Mouse (Mus musculus) heart, adult 2 months (tissue): ENCODE data around the gene Zyx. TPM values are rescaled to one million over a fixed set of nuclear protein-coding genes. Genes with fewer than 3 reads are reported as not detected.

Source experiments
- DNase-seq, 2 experiments: peaks; one replicate each; pipeline ENCODE4 v3.0.0; 2021
- H3K27ac ChIP-seq: fragments of 200-600 bp; 2 replicates; pipeline ENCODE4 v1.8.1; 2022
- H3K27me3 ChIP-seq: fragments of 200-500 bp; 2 replicates; pipeline ENCODE4 v1.6.1; 2012; ENCODE audit warnings: mild to moderate bottlenecking, low read length, inconsistent platforms, mixed read lengths; ENCODE audit not compliant: control insufficient read depth, insufficient read depth
- H3K36me3 ChIP-seq: fragments of 200-500 bp; 2 replicates; pipeline ENCODE4 v1.6.1; 2012; ENCODE audit warnings: low read length, inconsistent platforms; ENCODE audit not compliant: control insufficient read depth, insufficient read depth
- H3K4me1 ChIP-seq: fragments of 200-500 bp; 2 replicates; pipeline ENCODE4 v1.6.1; 2011; ENCODE audit warnings: low read length; ENCODE audit not compliant: control insufficient read depth, insufficient read depth
- H3K4me3 ChIP-seq: fragments of 200-600 bp; 2 replicates; pipeline ENCODE4 v1.8.1; 2022
- H3K79me2 ChIP-seq: fragments of 200-500 bp; replicated peaks from 2 replicates; pipeline ENCODE4 v1.6.1; 2012; ENCODE audit warnings: mild to moderate bottlenecking, inconsistent platforms, low read length, moderate library complexity, mixed read lengths; ENCODE audit not compliant: control insufficient read depth, insufficient read depth
- H3K9ac ChIP-seq: fragments of 200-500 bp; 2 replicates; pipeline ENCODE4 v1.6.1; 2012; ENCODE audit warnings: low read depth, mild to moderate bottlenecking, control low read depth, inconsistent platforms, low read length, mixed read lengths
- CTCF ChIP-seq: fragments of 200-600 bp; IDR thresholded peaks from 2 replicates; pipeline ENCODE4 v1.8.1; 2022; ENCODE audit warnings: antibody characterized with exemption, mild to moderate bottlenecking, moderate library complexity
- EP300 ChIP-seq: fragments of 200-500 bp; IDR thresholded peaks from 2 replicates; pipeline ENCODE4 v1.6.1; 2011; ENCODE audit warnings: low read depth, low read length, control low read depth; ENCODE audit not compliant: insufficient read depth
- POLR2A ChIP-seq: fragments of 200-500 bp; IDR thresholded peaks from 2 replicates; pipeline ENCODE4 v1.6.1; 2011; ENCODE audit warnings: mild to moderate bottlenecking, low read depth, low read length, control low read depth; ENCODE audit not compliant: insufficient read depth
- WGBS: fragments of 180-500 bp; shearing (Covaris S2); methylation state at CpG from one replicate; pipeline ENCODE4 v1.1.7; 2018; 5-methylcytosine and 5-hydroxymethylcytosine counted together
- intact Hi-C: fragments of 180-260 bp; cut with DNase I; formaldehyde crosslinking; loops from one replicate; pipeline ENCODE4 v1.15.1; 2025
- polyA plus RNA-seq: library from polyadenylated mRNA; depleted of rRNA; stranded (reverse); fragments of >200 nt; gene quantifications from 2 replicates; pipeline ENCODE4 v1.2.3, GENCODE M21; 2012
- total RNA-seq, 2 experiments: library from RNA; stranded (reverse); gene quantifications; 2 replicates each; pipeline ENCODE4 v1.2.3; 2021

Zyx gene
- total and polyA plus RNA-seq, 3 experiments, result 45.8 to 110 (median 60.2) TPM

- Histone ChIP-seq H3K27ac (no peak overlapping the region), H3K27me3 (no peaks in the 10 kb centered on the region), H3K4me3 (no peak overlapping the region), H3K36me3 (no peaks in the 10 kb centered on the region), H3K79me2 (no peaks in the 10 kb centered on the region), H3K9ac (no peak overlapping the region), H3K4me1 (no peaks in the 10 kb centered on the region)
- intact Hi-C loops, result no loop called here
- no peak for TF ChIP-seq CTCF
- no peak for TF ChIP-seq POLR2A
- TF ChIP-seq EP300, result no peak
- WGBS, result 95% methylated on average over 3 of the region's 3 CpGs
- DNase-seq, result no peak
These were observed 18.5 kb upstream of the Zyx start for GRCm38 (mm10) chr6:42330946-42331345.

DNA sequence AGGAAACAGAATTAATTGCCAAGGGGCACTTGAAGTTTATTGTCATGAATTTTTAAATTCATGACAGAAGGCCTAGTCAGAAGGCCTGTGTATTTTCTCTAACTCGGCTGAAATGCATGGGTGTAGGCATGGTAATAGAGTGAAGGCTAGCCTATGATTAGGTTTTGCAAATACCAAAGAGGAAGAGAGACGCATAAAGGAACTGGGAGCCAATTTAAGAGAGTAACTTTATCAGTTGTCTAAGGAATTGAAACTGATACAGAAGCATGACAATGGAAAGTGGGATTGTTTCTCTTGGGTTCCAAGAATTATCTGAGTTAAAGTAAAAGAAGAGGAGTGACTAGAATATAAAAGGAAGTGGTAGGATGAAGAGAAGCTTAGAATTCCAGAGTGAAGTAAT lies 10.2 kb upstream of the Zyx start:
- Histone ChIP-seq H3K79me2 (no peaks in the 10 kb centered on the region), H3K9ac (no peak overlapping the region), H3K4me1 (peaks cover 1% of the 10 kb centered on the region), H3K36me3 (no peaks in the 10 kb centered on the region), H3K27me3 (no peaks in the 10 kb centered on the region), H3K27ac (no peak overlapping the region), H3K4me3 (no peak overlapping the region)
- WGBS, result 72% methylated on average over 2 of the region's 2 CpGs
- intact Hi-C loops, result no loop called here
- TF ChIP-seq EP300 (no peak), POLR2A (no peak), CTCF (no peak)
- DNase-seq, result no peak

DNA sequence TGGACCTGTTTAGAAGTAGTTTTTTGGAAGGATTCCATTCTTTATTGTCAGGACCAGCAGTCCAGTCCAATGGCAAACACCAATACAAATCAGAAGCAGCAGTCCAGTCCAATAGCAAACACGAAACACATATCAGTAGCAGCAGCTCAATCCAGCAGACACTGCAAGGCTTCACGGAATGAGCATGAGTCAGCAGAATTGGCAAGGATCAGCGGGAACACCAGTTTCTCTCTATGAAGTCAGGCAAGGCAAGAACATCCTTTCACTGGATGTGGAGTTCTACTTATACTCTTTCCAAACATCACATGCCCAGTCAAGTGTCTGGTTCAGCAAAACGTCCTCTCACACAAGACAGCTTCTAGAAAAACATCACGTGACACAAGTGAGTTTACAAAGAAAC lies 9.4 kb upstream of the Zyx start:
- TF ChIP-seq POLR2A, result no peak
- no peak for TF ChIP-seq EP300
- TF ChIP-seq CTCF, result no peak
- Histone ChIP-seq H3K36me3 (no peaks in the 10 kb centered on the region), H3K4me1 (peaks cover 1% of the 10 kb centered on the region), H3K9ac (no peak overlapping the region), H3K4me3 (no peak overlapping the region), H3K79me2 (no peaks in the 10 kb centered on the region), H3K27me3 (no peaks in the 10 kb centered on the region), H3K27ac (no peak overlapping the region)
- DNase-seq, result peak in 1 of 2 experiments; percentile 48
- WGBS, result 51% methylated on average over 5 of the region's 5 CpGs
- intact Hi-C loops, result no loop called here

DNA sequence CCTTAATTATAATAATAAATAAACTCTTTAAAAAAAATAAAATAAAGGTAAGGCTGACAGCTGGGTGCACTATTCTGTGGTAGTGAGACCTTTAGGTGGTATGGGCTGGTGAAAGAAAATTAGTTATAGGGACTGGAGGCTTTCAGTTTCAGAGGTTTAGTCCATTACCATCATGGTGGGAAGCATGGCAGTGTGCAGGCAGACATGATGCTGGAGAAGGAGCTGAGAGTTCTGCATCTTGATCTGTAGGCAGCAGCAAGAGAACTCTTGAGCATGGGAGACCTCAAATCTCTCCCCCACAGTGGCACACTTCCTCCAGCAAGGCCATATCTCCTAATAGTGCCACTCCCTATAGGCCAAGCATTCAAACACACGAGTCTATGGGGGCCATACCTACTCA lies 7.3 kb upstream of the Zyx start:
- no peak overlapping the region for H3K27ac ChIP-seq
- TF ChIP-seq POLR2A (no peak), EP300 (no peak), CTCF (no peak)

DNA sequence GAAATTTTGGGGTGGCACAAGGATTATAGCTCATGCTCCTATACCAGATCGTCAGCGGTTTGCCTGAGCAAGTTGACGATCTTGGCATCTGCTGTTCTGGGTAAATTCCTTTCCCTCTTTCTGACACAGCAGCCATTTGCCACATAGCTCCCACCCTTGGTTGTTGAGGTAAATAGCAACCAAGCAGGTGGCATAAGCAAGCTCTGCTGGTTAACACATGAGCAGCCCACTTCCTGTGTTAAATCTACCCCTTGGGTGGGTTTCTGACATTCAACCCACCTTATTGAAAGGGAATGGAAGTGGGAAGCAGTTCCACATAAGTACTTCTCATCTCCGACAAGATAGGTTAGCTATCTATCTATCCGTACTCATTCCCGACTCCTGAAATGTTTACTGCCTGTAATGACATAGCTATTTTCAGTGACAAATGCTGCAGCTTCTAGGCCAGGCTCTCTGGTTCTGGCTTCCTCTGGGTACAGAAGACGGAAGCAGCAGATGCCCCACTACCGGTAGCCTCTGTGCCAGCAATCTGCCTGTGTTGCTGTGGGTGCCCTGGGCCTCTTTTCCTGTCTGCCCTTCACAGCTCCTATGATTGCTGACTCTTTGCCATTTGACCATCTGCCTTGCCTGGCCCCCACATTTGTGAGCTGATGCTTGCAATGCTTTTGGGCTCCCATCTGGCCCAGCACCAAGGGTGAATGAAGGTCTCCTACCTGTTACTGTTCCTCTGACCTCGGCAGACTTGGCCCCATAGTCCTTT lies 5.9 kb upstream of the Zyx start:
- DNase-seq, result no peak
- intact Hi-C loops, result no loop called here
- Histone ChIP-seq H3K36me3 (no peaks in the 10 kb centered on the region), H3K9ac (no peak overlapping the region), H3K4me1 (peaks cover 1% of the 10 kb centered on the region), H3K79me2 (no peaks in the 10 kb centered on the region), H3K27ac (no peak overlapping the region), H3K27me3 (no peaks in the 10 kb centered on the region), H3K4me3 (no peak overlapping the region)
- TF ChIP-seq POLR2A (no peak), EP300 (no peak), CTCF (no peak)
- WGBS, result 77% methylated on average over 9 of the region's 9 CpGs

More for the DNA sequence above, 7.3 kb upstream of the Zyx start:
- Histone ChIP-seq H3K79me2 (no peaks in the 10 kb centered on the region), H3K9ac (no peak overlapping the region), H3K27me3 (no peaks in the 10 kb centered on the region), H3K36me3 (no peaks in the 10 kb centered on the region), H3K4me1 (peaks cover 1% of the 10 kb centered on the region), H3K4me3 (no peak overlapping the region)
- intact Hi-C loops, result no loop called here
- DNase-seq, result no peak
- 58% methylated on average over 1 of the region's 1 CpGs for WGBS

DNA sequence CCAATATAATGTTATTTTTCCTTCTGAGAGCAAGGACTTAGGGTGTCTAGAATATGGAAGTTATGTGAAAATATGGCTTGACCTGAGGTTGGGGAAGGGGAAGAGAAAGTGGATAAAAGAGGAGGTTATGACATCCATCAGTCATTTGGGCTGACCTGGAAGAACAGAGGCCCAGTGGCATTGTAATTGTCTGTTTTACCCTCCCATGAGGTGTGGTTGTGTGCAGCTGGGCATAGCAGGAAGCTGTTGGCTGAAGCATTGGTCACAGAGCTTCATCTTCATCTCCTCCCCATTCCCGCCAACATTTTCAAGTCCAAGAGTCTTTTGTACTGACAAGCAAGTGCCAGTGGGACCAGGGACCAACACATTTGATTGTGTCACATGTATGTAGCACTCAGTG lies 5.2 kb upstream of the Zyx start:
- Histone ChIP-seq H3K36me3 (no peaks in the 10 kb centered on the region), H3K79me2 (no peaks in the 10 kb centered on the region), H3K9ac (no peak overlapping the region), H3K4me1 (peaks cover 1% of the 10 kb centered on the region), H3K27me3 (no peaks in the 10 kb centered on the region), H3K4me3 (no peak overlapping the region), H3K27ac (no peak overlapping the region)
- intact Hi-C loops, result no loop called here
- no peak for DNase-seq
- WGBS, result 78% methylated on average over 1 of the region's 1 CpGs
- TF ChIP-seq CTCF (no peak), EP300 (no peak), POLR2A (no peak)
